Mouse (Mus musculus) embryonic facial prominence, embryonic 13.5 days (tissue): Measurements from ENCODE around the gene Galnt10. TPM values are rescaled to one million over a fixed set of nuclear protein-coding genes. Genes with fewer than 3 reads are reported as not detected.
A peak's percentile ranks its signal among the peaks of the same experiment; 100 is the strongest.

Experiments used
- ATAC-seq: fragments of 200-750 bp; cut with Nextera tagmentation; 2 replicates; pipeline ENCODE4 v1.8.0; 2017; ENCODE audit warnings: low read depth; ENCODE audit not compliant: insufficient number of reproducible peaks, insufficient read depth, low FRiP score, low TSS enrichment
- H3K27ac ChIP-seq: fragments of 300-500 bp; sonication (generic); 2 replicates; pipeline ENCODE4 v1.5.1; 2015; ENCODE audit warnings: moderate library complexity, mild to moderate bottlenecking, inconsistent platforms
- H3K27me3 ChIP-seq: fragments of 300-500 bp; sonication (generic); 2 replicates; pipeline ENCODE4 v1.6.1; 2015; ENCODE audit warnings: mild to moderate bottlenecking, inconsistent platforms
- H3K36me3 ChIP-seq: fragments of 300-500 bp; sonication (generic); 2 replicates; pipeline ENCODE4 v1.6.1; 2015; ENCODE audit warnings: mild to moderate bottlenecking, inconsistent platforms
- H3K4me1 ChIP-seq: fragments of 300-500 bp; sonication (generic); 2 replicates; pipeline ENCODE4 v1.6.1; 2015; ENCODE audit warnings: inconsistent platforms
- H3K4me2 ChIP-seq: fragments of 300-500 bp; sonication (generic); 2 replicates; pipeline ENCODE4 v1.6.1; 2015; ENCODE audit warnings: moderate library complexity, mild to moderate bottlenecking, inconsistent platforms
- H3K4me3 ChIP-seq: fragments of 300-500 bp; sonication (generic); 2 replicates; pipeline ENCODE4 v1.5.1; 2015; ENCODE audit warnings: mild to moderate bottlenecking, inconsistent platforms
- H3K9ac ChIP-seq: fragments of 300-500 bp; sonication (generic); 2 replicates; pipeline ENCODE4 v1.6.1; 2015; ENCODE audit warnings: mild to moderate bottlenecking, inconsistent platforms
- H3K9me3 ChIP-seq: fragments of 300-500 bp; sonication (generic); 2 replicates; pipeline ENCODE4 v1.6.1; 2016; ENCODE audit warnings: inconsistent platforms
- WGBS: fragments of 180-500 bp; shearing (Covaris S2); methylation state at CpG from one replicate; pipeline ENCODE4 v1.1.7; 2015; ENCODE audit warnings: mixed read lengths; 5-methylcytosine and 5-hydroxymethylcytosine counted together
- polyA plus RNA-seq: library from polyadenylated mRNA; unstranded; fragments of >200 nt; fragmentation: Nextera tagmentation; extraction: Ambion mirVana; gene quantifications from 2 replicates; pipeline ENCODE4 v1.2.1, GENCODE M21; 2015

The Galnt10 gene
- polyA plus RNA-seq, 1 experiment from 2014 or later: 24.1 TPM

- H3K9ac ChIP-seq: no peak overlapping the region
- peaks cover 21% of the 10 kb centered on the region; the same call in 1 of the 2 replicates for H3K4me1 ChIP-seq
- H3K4me3 ChIP-seq: no peak overlapping the region
- no peaks in the 10 kb centered on the region for H3K9me3 ChIP-seq
- H3K27me3 ChIP-seq: no peaks in the 10 kb centered on the region
- H3K27ac ChIP-seq: no peak overlapping the region
- WGBS: 40% methylated on average over 3 of the region's 3 CpGs
- H3K36me3 ChIP-seq: peaks cover 8% of the 10 kb centered on the region; the same call in 1 of the 2 replicates
- H3K4me2 ChIP-seq: no peak overlapping the region
- ATAC-seq: no peak
Measured at GRCm38 (mm10) chr11:57717432-57717831, 72.2 kb downstream of the Galnt10 start.

DNA sequence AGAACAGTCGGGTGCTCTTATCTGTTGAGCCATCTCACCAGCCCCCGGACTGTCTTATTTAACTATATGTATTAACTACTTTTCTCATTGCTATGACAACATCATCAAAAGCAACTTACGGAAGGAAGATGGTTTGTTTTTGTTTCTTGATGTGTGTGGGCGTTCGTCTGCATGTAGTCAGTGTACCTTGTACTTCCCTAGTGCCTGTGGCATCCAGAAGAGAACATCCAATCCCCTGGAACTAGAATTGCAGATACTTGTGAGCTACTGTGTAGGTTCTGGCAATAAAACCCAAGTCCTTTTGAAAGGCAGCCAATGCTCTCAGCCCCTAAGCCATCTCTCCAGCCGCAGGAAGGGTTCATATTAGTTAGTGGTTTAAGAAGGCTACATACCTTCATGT, 72.8 kb downstream of the Galnt10 start:
- H3K9ac ChIP-seq: no peak overlapping the region
- H3K4me2 ChIP-seq: no peak overlapping the region
- no peaks in the 10 kb centered on the region for H3K9me3 ChIP-seq
- H3K27ac ChIP-seq: no peak overlapping the region
- H3K36me3 ChIP-seq: peaks cover 12% of the 10 kb centered on the region
- no peak for ATAC-seq
- WGBS: 91% methylated on average over 6 of the region's 6 CpGs
- H3K4me3 ChIP-seq: no peak overlapping the region
- H3K27me3 ChIP-seq: no peaks in the 10 kb centered on the region
- H3K4me1 ChIP-seq: peaks cover 21% of the 10 kb centered on the region; the same call in 1 of the 2 replicates

DNA sequence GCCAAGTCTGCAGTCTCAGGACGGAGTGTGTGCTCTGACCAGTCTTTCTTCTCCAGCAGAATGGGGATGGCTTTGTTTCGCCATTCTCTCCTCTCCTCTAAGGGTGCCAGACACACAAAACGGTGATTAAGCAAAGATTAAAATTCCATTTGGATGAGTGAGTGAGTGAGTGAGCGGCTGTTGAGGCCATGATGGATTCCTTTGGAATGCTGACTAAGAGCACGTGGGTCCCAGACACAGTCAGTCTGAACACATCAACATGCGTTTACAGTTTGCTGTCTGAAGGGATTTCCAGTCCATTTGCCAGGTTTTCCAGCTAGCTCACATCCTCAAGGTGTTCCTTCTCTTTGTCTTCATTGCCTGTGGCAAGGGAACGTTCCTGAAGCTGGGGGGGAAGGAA, 74.4 kb downstream of the Galnt10 start:
- H3K4me1 ChIP-seq: peaks cover 21% of the 10 kb centered on the region; the same call in 1 of the 2 replicates
- no peak overlapping the region for H3K9ac ChIP-seq
- WGBS: 24% methylated on average over 7 of the region's 7 CpGs
- no peak overlapping the region for H3K4me3 ChIP-seq
- H3K27me3 ChIP-seq: no peaks in the 10 kb centered on the region
- no peak for ATAC-seq
- H3K27ac ChIP-seq: peak overlapping the region; percentile 4; the same call in 1 of the 2 replicates
- H3K9me3 ChIP-seq: no peaks in the 10 kb centered on the region
- peaks cover 20% of the 10 kb centered on the region for H3K36me3 ChIP-seq
- 0 out of 2 replicates have a peak overlapping the region, but pooled peaks have one; percentile 7 for H3K4me2 ChIP-seq

- H3K27ac ChIP-seq: no peak overlapping the region
- ATAC-seq: no peak
- WGBS: 72% methylated on average over 6 of the region's 6 CpGs
Measured at GRCm38 (mm10) chr11:57720076-57720475, 74.8 kb downstream of the Galnt10 start.

GRCm38 (mm10) chr11:57724791-57725463, 79.7 kb downstream of the Galnt10 start:
- Histone ChIP-seq H3K9ac (no peak overlapping the region), H3K4me2 (no peak overlapping the region), H3K4me3 (no peak overlapping the region), H3K36me3 (peaks cover 33% of the 10 kb centered on the region), H3K9me3 (no peaks in the 10 kb centered on the region), H3K4me1 (peaks cover 9% of the 10 kb centered on the region), H3K27me3 (no peaks in the 10 kb centered on the region), H3K27ac (no peak overlapping the region)
- 83% methylated on average over 5 of the region's 5 CpGs for WGBS
- no peak for ATAC-seq

More at GRCm38 (mm10) chr11:57720076-57720475, 74.8 kb downstream of the Galnt10 start:
- H3K9me3 ChIP-seq: no peaks in the 10 kb centered on the region
- H3K27me3 ChIP-seq: no peaks in the 10 kb centered on the region
- H3K4me2 ChIP-seq: 0 out of 2 replicates have a peak overlapping the region, but pooled peaks have one; percentile 7
- H3K36me3 ChIP-seq: peaks cover 23% of the 10 kb centered on the region
- no peak overlapping the region for H3K4me3 ChIP-seq
- peaks cover 21% of the 10 kb centered on the region; the same call in 1 of the 2 replicates for H3K4me1 ChIP-seq
- H3K9ac ChIP-seq: no peak overlapping the region

DNA sequence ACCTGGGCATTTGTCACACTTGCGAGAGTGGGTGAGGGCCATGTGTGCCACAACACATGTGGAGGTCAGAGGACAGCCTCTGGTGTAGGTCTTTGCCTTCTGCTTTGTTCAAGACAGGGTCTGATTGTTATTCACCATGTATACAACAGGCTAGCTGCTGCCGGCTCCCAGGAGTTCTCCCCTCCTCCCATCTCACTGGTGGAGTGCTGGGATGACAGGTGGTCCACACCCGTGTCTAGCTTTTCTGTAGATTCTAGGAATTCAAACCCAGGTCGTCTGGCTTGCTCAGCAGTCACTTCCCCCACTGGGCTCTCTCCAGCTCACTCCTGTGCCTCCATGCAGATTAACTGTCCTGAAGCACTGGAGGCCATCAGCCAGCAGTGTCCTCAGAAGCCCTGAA, 80.7 kb downstream of the Galnt10 start:
- no peak overlapping the region for H3K4me2 ChIP-seq
- no peak overlapping the region for H3K9ac ChIP-seq
- peaks cover 6% of the 10 kb centered on the region; the same call in 1 of the 2 replicates for H3K4me1 ChIP-seq
- H3K27me3 ChIP-seq: no peaks in the 10 kb centered on the region
- H3K36me3 ChIP-seq: peaks cover 33% of the 10 kb centered on the region
- H3K9me3 ChIP-seq: no peaks in the 10 kb centered on the region
- no peak overlapping the region for H3K4me3 ChIP-seq
- ATAC-seq: no peak
- H3K27ac ChIP-seq: no peak overlapping the region
- 57% methylated on average over 4 of the region's 4 CpGs for WGBS

DNA sequence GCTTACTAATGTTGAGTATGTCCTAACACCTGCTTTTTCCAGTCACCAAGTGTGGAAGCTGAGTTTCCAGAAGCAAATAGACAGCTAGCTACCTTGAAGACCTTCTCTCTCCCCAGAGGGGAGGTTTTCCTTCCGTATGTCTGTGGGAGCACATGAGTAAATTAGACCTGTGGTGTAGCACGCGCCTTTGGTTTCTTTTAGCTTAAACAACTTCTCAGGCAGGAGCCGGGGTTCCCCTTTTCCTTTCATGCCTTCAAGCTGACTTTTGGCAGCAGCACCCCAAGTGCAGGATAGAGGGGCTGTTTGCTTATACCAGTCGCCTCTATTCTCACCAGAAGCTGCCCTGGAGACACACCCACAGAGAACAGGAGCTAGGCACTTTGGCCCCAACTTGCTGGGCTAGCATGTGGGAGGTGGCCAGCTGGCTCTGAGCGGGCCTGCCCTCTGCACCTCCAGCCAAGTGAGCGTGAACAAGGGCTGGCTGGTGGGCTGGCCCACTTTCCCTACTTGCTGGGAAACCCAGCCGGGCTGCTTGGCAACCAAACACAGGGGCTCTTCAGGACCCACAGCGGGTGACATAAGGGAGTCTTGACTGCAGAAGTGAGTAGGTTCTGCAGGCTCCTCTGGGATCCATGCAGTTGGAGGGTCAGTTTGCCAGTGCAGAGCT, 82.2 kb downstream of the Galnt10 start:
- no peak for ATAC-seq
- no peak overlapping the region for H3K4me2 ChIP-seq
- H3K4me3 ChIP-seq: no peak overlapping the region
- peaks cover 25% of the 10 kb centered on the region for H3K36me3 ChIP-seq
- H3K27ac ChIP-seq: no peak overlapping the region
- H3K4me1 ChIP-seq: peaks cover 6% of the 10 kb centered on the region; the same call in 1 of the 2 replicates
- H3K27me3 ChIP-seq: no peaks in the 10 kb centered on the region
- 67% methylated on average over 9 of the region's 9 CpGs for WGBS
- no peak overlapping the region for H3K9ac ChIP-seq
- H3K9me3 ChIP-seq: no peaks in the 10 kb centered on the region

GRCm38 (mm10) chr11:57732410-57733281, 87.4 kb downstream of the Galnt10 start:
- peaks cover 7% of the 10 kb centered on the region for H3K36me3 ChIP-seq
- no peak for ATAC-seq
- 76% methylated on average over 10 of the region's 10 CpGs for WGBS
- no peak overlapping the region for H3K4me3 ChIP-seq
- H3K27ac ChIP-seq: no peak overlapping the region
- H3K27me3 ChIP-seq: no peaks in the 10 kb centered on the region
- H3K4me2 ChIP-seq: no peak overlapping the region
- H3K9me3 ChIP-seq: no peaks in the 10 kb centered on the region
- H3K9ac ChIP-seq: no peak overlapping the region
- peaks cover under 1% of the 10 kb centered on the region; the same call in 1 of the 2 replicates for H3K4me1 ChIP-seq

DNA sequence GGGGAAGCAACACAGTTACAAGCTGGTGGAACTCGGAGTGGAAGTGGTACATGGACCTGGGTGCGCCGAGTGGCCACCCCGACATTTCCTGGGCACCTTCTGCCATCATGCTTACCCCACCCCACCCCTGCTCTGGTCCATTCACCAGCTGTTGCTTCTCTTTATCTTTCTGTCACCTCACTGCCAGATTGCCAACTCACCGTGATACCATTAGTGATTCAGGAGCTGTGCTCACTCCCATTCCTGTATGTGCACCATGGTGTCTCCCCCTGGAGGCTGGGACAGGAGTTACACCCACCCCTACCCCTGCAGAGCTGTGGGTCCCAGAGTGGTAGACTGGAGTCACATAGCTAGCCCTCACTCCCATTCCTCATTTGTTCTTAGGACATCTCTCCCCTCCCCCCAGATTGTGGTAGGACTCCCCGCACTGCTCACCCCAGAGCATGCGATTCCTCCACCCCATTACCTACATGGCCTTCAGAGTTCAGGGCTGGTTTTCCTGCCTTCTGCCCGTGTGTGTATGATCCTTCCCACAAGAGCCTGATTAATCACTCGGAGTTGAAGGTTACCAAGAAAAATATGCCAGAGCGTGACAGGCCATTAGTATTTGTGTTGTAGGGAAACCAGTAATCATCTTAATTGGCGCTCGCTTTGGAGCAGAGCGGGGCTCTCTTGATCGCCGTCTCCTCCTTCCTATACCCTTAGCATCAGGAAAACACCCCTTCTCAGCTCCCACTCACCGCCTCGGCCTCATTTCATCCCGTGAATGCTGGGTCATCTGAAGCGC, 102.2 kb downstream of the Galnt10 start:
- no peak overlapping the region for H3K27ac ChIP-seq
- no peak overlapping the region for H3K4me3 ChIP-seq
- H3K4me2 ChIP-seq: no peak overlapping the region
- H3K9me3 ChIP-seq: no peaks in the 10 kb centered on the region
- H3K4me1 ChIP-seq: peaks cover 8% of the 10 kb centered on the region
- ATAC-seq: no peak
- H3K27me3 ChIP-seq: no peaks in the 10 kb centered on the region
- 72% methylated on average over 19 of the region's 19 CpGs for WGBS
- H3K36me3 ChIP-seq: 0 out of 2 replicates have a peak, but pooled peaks cover 4% of the 10 kb centered on the region
- no peak overlapping the region for H3K9ac ChIP-seq

GRCm38 (mm10) chr11:57753538-57754203, 108.4 kb downstream of the Galnt10 start:
- no peak overlapping the region for H3K4me2 ChIP-seq
- no peak for ATAC-seq
- 69% methylated on average over 14 of the region's 14 CpGs for WGBS

More at GRCm38 (mm10) chr11:57753538-57754203, 108.4 kb downstream of the Galnt10 start:
- no peaks in the 10 kb centered on the region for H3K36me3 ChIP-seq
- no peak overlapping the region for H3K27ac ChIP-seq
- H3K9ac ChIP-seq: no peak overlapping the region
- H3K4me1 ChIP-seq: peaks cover 12% of the 10 kb centered on the region
- no peaks in the 10 kb centered on the region for H3K9me3 ChIP-seq
- H3K4me3 ChIP-seq: no peak overlapping the region
- H3K27me3 ChIP-seq: no peaks in the 10 kb centered on the region
